Mouse (Mus musculus): ENCODE measurements around the gene Myo10.

Gene Myo10

GRCm38 (mm10) chr15:25761800-25762211 lies 139.5 kb downstream of the Myo10 start:
- no peak for DNase-seq (ENCODE audit: low read depth, low spot score)

GRCm38 (mm10) chr15:25762306-25762705 lies 140.0 kb downstream of the Myo10 start:
- no peak for DNase-seq (ENCODE audit: low read depth, low spot score)

- DNase-seq (ENCODE audit: low read depth, low spot score), result no peak
These were observed 140.8 kb downstream of the Myo10 start for GRCm38 (mm10) chr15:25763106-25763505.

GRCm38 (mm10) chr15:25764653-25765352 lies 142.5 kb downstream of the Myo10 start:
- DNase-seq (ENCODE audit: low read depth, low spot score), result no peak

GRCm38 (mm10) chr15:25767777-25768176 lies 145.5 kb downstream of the Myo10 start:
- no peak for DNase-seq (ENCODE audit: low read depth, low spot score)

GRCm38 (mm10) chr15:25769524-25770255 lies 147.4 kb downstream of the Myo10 start:
- no peak for DNase-seq (ENCODE audit: low read depth, low spot score)

GRCm38 (mm10) chr15:25771782-25772181 lies 149.5 kb downstream of the Myo10 start:
- no peak for DNase-seq (ENCODE audit: low read depth, low spot score)

- peak; percentile 21 for DNase-seq (ENCODE audit: low read depth, low spot score)
These were observed 151.6 kb downstream of the Myo10 start for GRCm38 (mm10) chr15:25773711-25774513.

- DNase-seq (ENCODE audit: low read depth, low spot score), result no peak
These were observed 156.6 kb downstream of the Myo10 start for GRCm38 (mm10) chr15:25778937-25779336.

GRCm38 (mm10) chr15:25779522-25780191 lies 157.3 kb downstream of the Myo10 start:
- no peak for DNase-seq (ENCODE audit: low read depth, low spot score)

- no peak for DNase-seq (ENCODE audit: low read depth, low spot score)
These were observed 158.7 kb downstream of the Myo10 start for GRCm38 (mm10) chr15:25781053-25781452.

GRCm38 (mm10) chr15:25785456-25786390 lies 163.4 kb downstream of the Myo10 start:
- no peak for DNase-seq (ENCODE audit: low read depth, low spot score)

GRCm38 (mm10) chr15:25787406-25787805 lies 165.1 kb downstream of the Myo10 start:
- DNase-seq (ENCODE audit: low read depth, low spot score), result no peak

- no peak for DNase-seq (ENCODE audit: low read depth, low spot score)
These were observed 165.6 kb downstream of the Myo10 start for GRCm38 (mm10) chr15:25787965-25788364.

GRCm38 (mm10) chr15:25788565-25788964 lies 166.2 kb downstream of the Myo10 start:
- no peak for DNase-seq (ENCODE audit: low read depth, low spot score)

GRCm38 (mm10) chr15:25789241-25789640 lies 166.9 kb downstream of the Myo10 start:
- DNase-seq (ENCODE audit: low read depth, low spot score), result no peak

- no peak for DNase-seq (ENCODE audit: low read depth, low spot score)
These were observed 169.5 kb downstream of the Myo10 start for GRCm38 (mm10) chr15:25791660-25792353.

- no peak for DNase-seq (ENCODE audit: low read depth, low spot score)
These were observed 171.8 kb downstream of the Myo10 start for GRCm38 (mm10) chr15:25794123-25794522.

- no peak for DNase-seq (ENCODE audit: low read depth, low spot score)
These were observed 173.2 kb downstream of the Myo10 start for GRCm38 (mm10) chr15:25795496-25795895.

GRCm38 (mm10) chr15:25796353-25796752 lies 174.0 kb downstream of the Myo10 start:
- peak; percentile 19 for DNase-seq (ENCODE audit: low read depth, low spot score)

Data from CD4-positive helper T cell, adult 2 months (primary cell).